In the genomic region with DNA sequence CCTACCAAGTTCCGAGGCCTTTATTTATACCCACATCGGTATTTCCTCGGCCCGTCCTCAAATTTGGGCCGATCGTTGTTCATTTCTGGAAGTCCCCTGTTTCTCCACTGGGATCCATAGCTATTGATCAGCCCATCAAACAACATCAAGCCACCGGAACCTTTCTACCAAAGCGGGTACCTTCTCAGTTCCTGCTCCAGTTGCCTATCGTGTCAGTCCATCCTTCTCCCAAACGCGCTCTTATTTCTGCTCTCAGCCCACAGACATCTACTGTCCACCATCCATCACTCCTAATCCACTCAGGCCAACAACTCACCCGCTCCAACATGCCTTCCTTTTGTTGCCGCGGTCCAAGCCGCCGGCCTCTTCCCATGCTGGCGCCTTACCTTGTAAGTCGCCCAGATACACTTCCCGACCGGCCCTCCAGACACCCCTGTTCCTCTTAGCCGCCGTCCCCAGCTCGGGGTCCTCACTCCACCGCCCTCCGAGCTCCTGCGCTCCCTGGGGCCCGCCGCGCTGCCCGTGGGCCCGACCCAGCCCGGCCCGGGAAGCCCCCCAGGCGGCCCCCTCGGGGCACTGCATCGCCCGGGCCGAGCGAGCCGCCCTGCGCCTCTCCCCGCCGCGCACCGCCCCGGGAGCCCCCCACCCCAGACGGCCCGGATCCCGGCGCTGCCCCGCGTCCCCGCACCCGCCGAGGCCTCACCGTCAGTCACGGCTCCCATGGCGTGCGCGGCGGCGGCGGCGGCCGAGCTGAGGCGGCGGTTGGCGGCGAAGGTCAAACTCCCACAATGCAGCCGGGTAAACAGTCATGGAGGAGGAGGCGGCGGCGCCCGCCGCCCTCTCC, we compare ENCODE assay signal across 8 mouse cellular contexts. TPM values are rescaled to one million over a fixed set of nuclear protein-coding genes. Genes with fewer than 3 reads are reported as not detected.
DNase-seq lines count a peak whose midpoint lies in the region; ATAC-seq lines count a peak whose summit lies in the region.

No protein-coding gene starts in this region.

- no peaks in the 10 kb centered on the region for H3K36me3 ChIP-seq in embryonic facial prominence, embryonic 11.5 days (replicated peaks; ENCODE audit: control insufficient read depth, insufficient read depth, low read depth, low read length)
- H3K36me3 ChIP-seq in limb, embryonic 15.5 days = peaks cover 5% of the 10 kb centered on the region; the same call in 1 of the 2 replicates
- no peaks in the 10 kb centered on the region for H3K36me3 ChIP-seq in midbrain, embryonic 16.5 days (ENCODE audit: control insufficient read depth, insufficient read depth, low read length)

- H3K4me1 ChIP-seq in embryonic facial prominence, embryonic 11.5 days (ENCODE audit: control insufficient read depth, insufficient read depth, low read length) = no peaks in the 10 kb centered on the region
- H3K4me1 ChIP-seq in limb, embryonic 15.5 days = peaks cover 11% of the 10 kb centered on the region; the same call in 1 of the 2 replicates
- H3K4me1 ChIP-seq in midbrain, embryonic 16.5 days (ENCODE audit: control insufficient read depth, insufficient read depth, low read length) = peaks cover 20% of the 10 kb centered on the region

- H3K9me3 ChIP-seq in embryonic facial prominence, embryonic 11.5 days (replicated peaks; ENCODE audit: control insufficient read depth, low read length) = no peaks in the 10 kb centered on the region
- H3K9me3 ChIP-seq in limb, embryonic 15.5 days = no peaks in the 10 kb centered on the region
- no peaks in the 10 kb centered on the region for H3K9me3 ChIP-seq in midbrain, embryonic 16.5 days (replicated peaks; ENCODE audit: control insufficient read depth, low read length, poor library complexity, severe bottlenecking)

- H3K4me2 ChIP-seq in embryonic facial prominence, embryonic 11.5 days (ENCODE audit: low read depth, low read length) = peak overlapping the region; percentile 42
- peak overlapping the region; percentile 58 for H3K4me2 ChIP-seq in limb, embryonic 15.5 days
- H3K4me2 ChIP-seq in midbrain, embryonic 16.5 days (ENCODE audit: low read length) = peak overlapping the region; percentile 74

- WGBS in embryonic facial prominence, embryonic 11.5 days = under 1% methylated on average over 43 of the region's 75 CpGs
- WGBS in limb, embryonic 15.5 days = under 1% methylated on average over 64 of the region's 75 CpGs
- WGBS in midbrain, embryonic 16.5 days = under 1% methylated on average over 49 of the region's 75 CpGs

- DNase-seq in 3T3-L1 (ENCODE audit: low read depth, low spot score) = peak; percentile 40
- peak; percentile 39 for DNase-seq in adrenal gland, adult 8-10 months
- DNase-seq in embryonic facial prominence, embryonic 11.5 days (ENCODE audit: low spot score) = peak; percentile 70
- peak; percentile 69 to 71 for DNase-seq in heart, adult 18-20 months
- peak; percentile 69 for DNase-seq in kidney, adult 18-20 months
- peak; percentile 25 to 54 for DNase-seq in spleen, postnatal 14 days (ENCODE audit: low spot score in 2 of 2)

- no peaks in the 10 kb centered on the region for H3K27me3 ChIP-seq in embryonic facial prominence, embryonic 11.5 days (ENCODE audit: control insufficient read depth, insufficient read depth, low read length)
- no peaks in the 10 kb centered on the region for H3K27me3 ChIP-seq in limb, embryonic 15.5 days
- no peaks in the 10 kb centered on the region for H3K27me3 ChIP-seq in midbrain, embryonic 16.5 days (ENCODE audit: control insufficient read depth, insufficient read depth, low read depth, low read length)

- peak overlapping the region; percentile 94 for H3K4me3 ChIP-seq in embryonic facial prominence, embryonic 11.5 days (ENCODE audit: low read depth, low read length)
- peak overlapping the region; percentile 87 for H3K4me3 ChIP-seq in limb, embryonic 15.5 days
- peak overlapping the region; percentile 98 for H3K4me3 ChIP-seq in midbrain, embryonic 16.5 days (ENCODE audit: low read depth, low read length)

- H3K9ac ChIP-seq in embryonic facial prominence, embryonic 11.5 days (replicated peaks; ENCODE audit: low read length) = peak overlapping the region; percentile 99
- peak overlapping the region; percentile 96 for H3K9ac ChIP-seq in limb, embryonic 15.5 days
- H3K9ac ChIP-seq in midbrain, embryonic 16.5 days (ENCODE audit: low read depth, low read length) = peak overlapping the region; percentile 98

- peak; percentile 80 for ATAC-seq in embryonic facial prominence, embryonic 11.5 days (replicated peaks; ENCODE audit: insufficient number of reproducible peaks, low FRiP score, low TSS enrichment, low read depth)
- ATAC-seq in limb, embryonic 15.5 days (ENCODE audit: insufficient number of reproducible peaks, low FRiP score, low TSS enrichment, low read depth) = peak; percentile 78
- peak; percentile 92 for ATAC-seq in midbrain, embryonic 16.5 days

- peak overlapping the region; percentile 82 for H3K27ac ChIP-seq in embryonic facial prominence, embryonic 11.5 days (replicated peaks; ENCODE audit: low read depth, low read length)
- H3K27ac ChIP-seq in limb, embryonic 15.5 days = peak overlapping the region; percentile 88
- H3K27ac ChIP-seq in midbrain, embryonic 16.5 days (ENCODE audit: low read length) = peak overlapping the region; percentile 88

RNA-seq across cellular contexts. Expression of gene Atxn7, which starts 0.5 kb away (rescaled TPM):
- total RNA-seq in adrenal gland, adult 8-10 months (2022) = 10 to 100 TPM; 20.2 to 34.2 (median 26.0) TPM
- 3.4 and 3.7 TPM in 2 replicates for polyA plus RNA-seq in embryonic facial prominence, embryonic 11.5 days (2014; fragmentation: Nextera tagmentation; extraction: Ambion mirVana)
- total RNA-seq in heart, adult 18-20 months (2021) = 10 to 100 TPM; 14.0 to 16.6 TPM
- 4.2 and 4.9 TPM in 2 replicates for polyA plus RNA-seq in limb, embryonic 15.5 days (2015; fragmentation: Nextera tagmentation; extraction: Ambion mirVana)
- 2.9 and 3.4 TPM in 2 replicates for polyA plus RNA-seq in midbrain, embryonic 16.5 days (2015; fragmentation: Nextera tagmentation; extraction: Ambion mirVana)

RNA-seq across cellular contexts. Expression of gene Thoc7, which starts 0.9 kb away (rescaled TPM):
- 100 to 1,000 TPM in 1 of 4 experiments, 10 to 100 TPM in 3; 88.6 to 105 (median 93.3) TPM for total RNA-seq in adrenal gland, adult 8-10 months (2022)
- polyA plus RNA-seq in embryonic facial prominence, embryonic 11.5 days (2014; fragmentation: Nextera tagmentation; extraction: Ambion mirVana) = 251 and 287 TPM in 2 replicates
- total RNA-seq in heart, adult 18-20 months (2021) = 10 to 100 TPM; 84.5 to 89.7 TPM
- polyA plus RNA-seq in limb, embryonic 15.5 days (2015; fragmentation: Nextera tagmentation; extraction: Ambion mirVana) = 154 and 160 TPM in 2 replicates
- polyA plus RNA-seq in midbrain, embryonic 16.5 days (2015; fragmentation: Nextera tagmentation; extraction: Ambion mirVana) = 147 and 153 TPM in 2 replicates

RNA-seq across cellular contexts. Expression of gene Gm281, which starts 46.4 kb away (rescaled TPM):
- not detected for total RNA-seq in adrenal gland, adult 8-10 months (2022)
- polyA plus RNA-seq in embryonic facial prominence, embryonic 11.5 days (2014; fragmentation: Nextera tagmentation; extraction: Ambion mirVana) = 0.11 TPM in 1 of 2 replicates, not detected in the other
- total RNA-seq in heart, adult 18-20 months (2021) = under 1 TPM in 1 of 2 experiments, not detected in 1; 0.13 TPM
- not detected in 2 replicates for polyA plus RNA-seq in limb, embryonic 15.5 days (2015; fragmentation: Nextera tagmentation; extraction: Ambion mirVana)
- not detected in 2 replicates for polyA plus RNA-seq in midbrain, embryonic 16.5 days (2015; fragmentation: Nextera tagmentation; extraction: Ambion mirVana)

Comparison
In these comparisons a context has a peak if more than half of its experiments do, and no peak if none do; other contexts are left out.
1. Peak in every context shown above with its lines: DNase-seq, ATAC-seq, H3K4me3 ChIP-seq and H3K27ac ChIP-seq.